Mouse (Mus musculus): ENCODE data around the gene Lrrc15. TPM values are rescaled to one million over a fixed set of nuclear protein-coding genes. Genes with fewer than 3 reads are reported as not detected.
A peak's percentile ranks its signal among the peaks of the same experiment; 100 is the strongest.

Lrrc15 gene
- polyA plus RNA-seq, 1 experiment from 2014 or later: 0.79 TPM

DNA sequence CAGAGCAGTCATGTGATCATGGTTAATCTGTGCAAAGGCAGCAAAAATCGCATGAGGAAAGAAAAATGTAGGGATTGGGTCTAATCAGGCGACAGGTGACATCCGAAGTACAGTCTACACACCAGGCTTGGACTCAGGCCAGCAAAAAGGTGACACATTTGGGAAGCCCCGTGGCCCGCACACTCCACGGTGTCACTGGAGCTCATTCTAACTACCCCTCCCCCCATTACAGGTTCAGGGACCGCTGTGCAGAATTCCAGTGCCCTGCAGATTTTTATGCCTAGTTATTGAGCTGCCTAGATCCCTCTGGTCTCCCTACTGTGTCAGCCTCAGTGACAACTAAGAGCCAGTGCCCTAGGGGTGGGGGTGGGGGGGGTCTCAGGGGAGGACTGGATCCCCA lies 14.4 kb upstream of the Lrrc15 start:
- no peaks in the 10 kb centered on the region for H3K27me3 ChIP-seq (ENCODE audit: insufficient read depth, low read length)
- DNase-seq: no peak
- no peak overlapping the region for H3K9ac ChIP-seq
- no peak for TF ChIP-seq CTCF (IDR thresholded peaks at IDR 0.05; ENCODE audit: low read depth)
- no peak overlapping the region for H3K4me3 ChIP-seq (ENCODE audit: low read depth, low read length)
- 72% methylated on average over 7 of the region's 7 CpGs for WGBS
- H3K9me3 ChIP-seq (ENCODE audit: low read depth, low read length): no peaks in the 10 kb centered on the region
- H3K27ac ChIP-seq (ENCODE audit: low read depth): no peak overlapping the region
- H3K36me3 ChIP-seq (ENCODE audit: insufficient read depth): no peaks in the 10 kb centered on the region
- ATAC-seq (ENCODE audit: insufficient read depth): no peak
- H3K4me2 ChIP-seq: no peak overlapping the region
- no peaks in the 10 kb centered on the region for H3K4me1 ChIP-seq (ENCODE audit: insufficient read depth)

DNA sequence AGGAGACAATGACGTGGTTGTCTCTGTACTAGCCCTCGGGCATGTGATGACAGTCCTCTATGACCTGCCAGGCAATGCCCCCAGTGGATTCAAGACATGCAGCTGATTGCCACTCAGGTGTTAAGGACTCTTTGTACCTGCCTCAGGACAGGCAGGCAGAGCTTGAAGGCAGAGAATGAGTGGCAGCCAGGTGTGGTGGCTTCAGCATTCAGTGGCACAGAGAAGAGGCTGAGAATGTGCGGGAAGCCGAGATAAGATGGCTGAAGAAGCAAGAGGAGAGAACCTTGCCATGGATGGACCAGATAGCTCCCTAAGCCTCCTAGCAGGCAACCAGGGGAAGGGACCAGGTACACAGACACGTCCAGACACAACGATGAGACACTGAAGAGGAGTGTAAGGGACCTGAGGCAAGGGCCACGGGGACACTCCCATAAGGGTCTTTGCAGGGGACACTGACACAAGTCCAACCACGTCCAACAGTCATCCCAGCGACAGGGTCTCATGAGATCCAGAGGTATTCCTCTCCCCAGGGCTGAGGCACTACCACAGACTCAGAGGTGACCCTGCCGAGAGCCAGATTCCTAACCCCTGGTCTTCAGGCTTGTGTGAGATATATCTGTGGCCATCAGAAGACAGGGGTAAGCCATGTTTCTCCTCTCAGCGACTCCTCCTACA lies 13.7 kb upstream of the Lrrc15 start:
- TF ChIP-seq CTCF (IDR thresholded peaks at IDR 0.05; ENCODE audit: low read depth): no peak
- ATAC-seq (ENCODE audit: insufficient read depth) (no peak), DNase-seq (no peak)
- Histone ChIP-seq H3K36me3 (ENCODE audit: insufficient read depth) (no peaks in the 10 kb centered on the region), H3K9ac (no peak overlapping the region), H3K9me3 (ENCODE audit: low read depth, low read length) (no peaks in the 10 kb centered on the region), H3K4me3 (ENCODE audit: low read depth, low read length) (no peak overlapping the region), H3K27me3 (ENCODE audit: insufficient read depth, low read length) (no peaks in the 10 kb centered on the region), H3K4me1 (ENCODE audit: insufficient read depth) (no peaks in the 10 kb centered on the region), H3K4me2 (no peak overlapping the region), H3K27ac (ENCODE audit: low read depth) (no peak overlapping the region)
- 81% methylated on average over 11 of the region's 11 CpGs for WGBS

DNA sequence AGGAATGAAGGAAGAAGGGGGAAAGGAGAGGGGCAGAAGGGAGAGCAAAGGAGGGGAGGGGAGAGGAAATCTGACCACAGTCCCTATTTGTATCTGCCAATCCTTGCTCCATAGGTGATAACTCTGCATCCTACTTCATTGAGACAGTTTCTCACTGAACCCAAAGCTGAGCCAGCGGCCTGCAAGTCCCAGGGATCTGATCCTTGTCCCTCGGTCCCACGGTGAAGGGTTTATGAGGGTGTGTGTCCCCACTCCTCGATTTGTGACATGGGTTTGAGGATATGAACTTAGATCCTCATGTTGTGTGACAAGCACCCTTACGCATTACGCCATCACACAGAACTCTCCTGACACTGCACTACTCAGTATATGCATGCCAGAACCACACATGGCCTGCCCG lies 12.1 kb upstream of the Lrrc15 start:
- no peaks in the 10 kb centered on the region for H3K36me3 ChIP-seq (ENCODE audit: insufficient read depth)
- ATAC-seq (ENCODE audit: insufficient read depth) (no peak), DNase-seq (no peak)
- TF ChIP-seq CTCF (IDR thresholded peaks at IDR 0.05; ENCODE audit: low read depth): no peak
- H3K4me3 ChIP-seq (ENCODE audit: low read depth, low read length): no peak overlapping the region
- no peak overlapping the region for H3K9ac ChIP-seq
- no peak overlapping the region for H3K4me2 ChIP-seq
- no peak overlapping the region for H3K27ac ChIP-seq (ENCODE audit: low read depth)
- 84% methylated on average over 7 of the region's 7 CpGs for whole genome bisulfite sequencing
- H3K4me1 ChIP-seq (ENCODE audit: insufficient read depth): no peaks in the 10 kb centered on the region
- H3K9me3 ChIP-seq (ENCODE audit: low read depth, low read length): no peaks in the 10 kb centered on the region
- H3K27me3 ChIP-seq (ENCODE audit: insufficient read depth, low read length): no peaks in the 10 kb centered on the region

DNA sequence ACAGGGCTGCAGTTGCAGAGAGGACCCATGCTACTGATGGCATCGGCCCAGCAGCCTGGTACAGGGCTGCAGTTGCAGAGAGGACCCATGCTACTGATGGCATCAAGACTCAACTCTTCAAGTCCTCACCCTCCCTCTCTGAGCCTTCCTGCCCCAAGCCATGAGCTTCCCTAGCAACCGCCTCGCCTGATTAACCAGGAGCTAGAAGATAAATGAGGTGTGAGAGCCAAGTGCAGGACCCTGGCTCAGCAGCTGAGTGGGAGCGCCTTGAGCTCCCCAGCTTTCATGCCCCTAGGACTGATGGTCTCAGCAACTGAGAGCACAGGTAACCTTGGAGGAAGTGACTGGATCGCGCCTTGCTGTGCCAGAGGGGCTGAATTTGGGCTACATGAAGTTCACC lies 7.4 kb upstream of the Lrrc15 start:
- DNase-seq (no peak), ATAC-seq (ENCODE audit: insufficient read depth) (no peak)
- H3K27ac ChIP-seq (ENCODE audit: low read depth): no peak overlapping the region
- no peak overlapping the region for H3K4me2 ChIP-seq
- H3K27me3 ChIP-seq (ENCODE audit: insufficient read depth, low read length): no peaks in the 10 kb centered on the region
- no peaks in the 10 kb centered on the region for H3K36me3 ChIP-seq (ENCODE audit: insufficient read depth)
- no peak overlapping the region for H3K4me3 ChIP-seq (ENCODE audit: low read depth, low read length)
- no peaks in the 10 kb centered on the region for H3K4me1 ChIP-seq (ENCODE audit: insufficient read depth)
- H3K9ac ChIP-seq: no peak overlapping the region
- no peak for TF ChIP-seq CTCF (IDR thresholded peaks at IDR 0.05; ENCODE audit: low read depth)
- whole genome bisulfite sequencing: 51% methylated on average over 6 of the region's 6 CpGs
- no peaks in the 10 kb centered on the region for H3K9me3 ChIP-seq (ENCODE audit: low read depth, low read length)

DNA sequence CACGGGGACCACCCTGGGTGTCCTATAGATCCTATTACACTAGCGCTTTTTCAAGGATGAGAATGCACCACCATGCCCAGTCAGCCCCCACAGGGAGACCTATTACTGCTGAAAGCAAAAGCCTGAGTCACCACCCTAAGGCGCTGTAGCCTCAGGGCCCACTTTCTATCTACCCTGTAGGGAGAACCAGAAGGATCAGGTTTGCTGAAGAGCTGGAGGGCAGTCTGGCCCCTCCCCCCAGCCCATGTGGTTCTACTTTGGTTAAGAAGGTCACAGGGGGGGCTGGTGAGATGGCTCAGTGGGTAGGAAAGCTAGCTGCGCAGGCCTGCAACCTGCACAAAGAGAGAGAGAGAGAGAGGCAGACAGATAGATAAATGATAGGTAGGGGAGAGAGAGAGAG lies 2.6 kb upstream of the Lrrc15 start:
- Histone ChIP-seq H3K4me1 (ENCODE audit: insufficient read depth) (peaks cover 7% of the 10 kb centered on the region; the same call in 1 of the 2 replicates), H3K27me3 (ENCODE audit: insufficient read depth, low read length) (peaks cover 16% of the 10 kb centered on the region)

DNA sequence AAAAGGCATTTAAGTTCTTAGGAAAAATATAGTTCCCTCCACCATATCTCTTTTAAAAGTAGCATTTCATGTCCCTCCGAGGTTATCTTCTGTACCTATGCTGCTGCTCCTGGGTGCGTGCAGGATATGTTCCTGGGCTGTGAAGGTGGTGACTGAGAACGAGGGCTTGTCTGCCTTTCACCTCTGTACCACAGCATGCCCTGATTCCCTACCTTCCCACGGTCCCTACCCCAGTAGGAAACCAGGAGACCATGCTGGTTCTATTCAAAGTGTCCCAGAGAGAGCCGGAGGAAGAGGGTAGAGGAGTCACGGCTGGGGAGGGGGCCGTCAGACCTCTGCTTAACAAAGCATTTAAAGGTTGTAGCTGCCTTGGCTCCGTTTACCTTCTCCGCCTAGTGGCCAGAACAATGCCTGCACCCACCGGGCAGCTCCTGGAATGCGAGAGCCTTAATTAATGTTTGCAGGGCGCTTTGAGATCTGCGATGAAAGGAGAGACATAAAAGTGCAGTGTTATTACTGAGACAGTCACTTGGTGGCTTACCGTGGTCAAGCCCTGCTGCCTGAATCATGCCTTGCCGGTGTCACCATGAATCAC lies 784 bp upstream of the Lrrc15 start:
- no peak overlapping the region for H3K9ac ChIP-seq
- H3K9me3 ChIP-seq (ENCODE audit: low read depth, low read length): no peaks in the 10 kb centered on the region
- H3K4me3 ChIP-seq (ENCODE audit: low read depth, low read length): peak overlapping the region; percentile 8; the same call in 1 of the 2 replicates
- no peaks in the 10 kb centered on the region for H3K36me3 ChIP-seq (ENCODE audit: insufficient read depth)
- ATAC-seq (ENCODE audit: insufficient read depth) (0 out of 2 replicates have a peak, but pooled peaks have one; percentile 23), DNase-seq (peak; percentile 86)
- whole genome bisulfite sequencing: 1% methylated on average over 15 of the region's 15 CpGs
- no peak overlapping the region for H3K27ac ChIP-seq (ENCODE audit: low read depth)
- peaks cover 10% of the 10 kb centered on the region; the same call in 1 of the 2 replicates for H3K4me1 ChIP-seq (ENCODE audit: insufficient read depth)
- TF ChIP-seq CTCF (IDR thresholded peaks at IDR 0.05; ENCODE audit: low read depth): peak; percentile 88
- H3K27me3 ChIP-seq (ENCODE audit: insufficient read depth, low read length): peaks cover 16% of the 10 kb centered on the region
- peak overlapping the region; percentile 59 for H3K4me2 ChIP-seq

More for the DNA sequence above, 2.6 kb upstream of the Lrrc15 start:
- Histone ChIP-seq H3K27ac (ENCODE audit: low read depth) (no peak overlapping the region), H3K4me3 (ENCODE audit: low read depth, low read length) (no peak overlapping the region), H3K4me2 (no peak overlapping the region), H3K9ac (no peak overlapping the region), H3K36me3 (ENCODE audit: insufficient read depth) (no peaks in the 10 kb centered on the region), H3K9me3 (ENCODE audit: low read depth, low read length) (no peaks in the 10 kb centered on the region)
- TF ChIP-seq CTCF (IDR thresholded peaks at IDR 0.05; ENCODE audit: low read depth): no peak
- DNase-seq (no peak), ATAC-seq (ENCODE audit: insufficient read depth) (no peak)
- 65% methylated on average over 4 of the region's 4 CpGs for WGBS

DNA sequence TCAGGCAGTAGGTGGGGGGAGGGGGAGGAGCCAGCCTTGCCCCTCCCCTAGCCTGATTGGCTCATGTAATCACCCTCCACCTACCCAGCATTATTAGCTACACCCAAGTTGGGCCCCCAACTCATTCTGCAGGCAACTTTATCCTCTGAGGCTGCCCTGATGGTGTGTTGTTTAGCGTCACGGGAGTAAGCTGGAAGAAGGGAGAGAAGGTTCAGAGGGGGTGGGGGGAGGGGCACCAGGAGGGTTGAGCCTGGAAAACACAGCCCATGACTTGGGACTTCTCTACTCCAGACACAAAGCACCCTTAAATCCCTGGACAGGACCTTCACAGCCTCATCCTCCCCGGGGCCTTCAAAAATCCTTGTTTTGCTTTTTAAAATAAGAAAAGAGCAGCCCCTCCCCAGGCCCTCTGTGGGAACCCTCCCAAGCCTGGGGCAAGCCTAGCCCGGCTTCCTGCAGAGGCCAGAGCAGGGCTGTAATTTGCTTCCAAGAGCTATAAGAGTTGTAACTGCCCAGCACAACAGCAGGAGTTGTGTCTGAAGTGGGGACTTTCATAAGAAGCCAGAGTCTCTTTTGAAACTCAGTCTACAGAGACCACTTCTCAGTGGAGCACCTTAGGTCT lies 2.3 kb downstream of the Lrrc15 start:
- H3K4me1 ChIP-seq (ENCODE audit: insufficient read depth): peaks cover 10% of the 10 kb centered on the region; the same call in 1 of the 2 replicates
- no peak for ATAC-seq (ENCODE audit: insufficient read depth)
- H3K4me2 ChIP-seq: 0 out of 2 replicates have a peak overlapping the region, but pooled peaks have one; percentile 7
- no peak overlapping the region for H3K9ac ChIP-seq
- H3K9me3 ChIP-seq (ENCODE audit: low read depth, low read length): no peaks in the 10 kb centered on the region
- H3K36me3 ChIP-seq (ENCODE audit: insufficient read depth): no peaks in the 10 kb centered on the region
- H3K4me3 ChIP-seq (ENCODE audit: low read depth, low read length): no peak overlapping the region
- no peak overlapping the region for H3K27ac ChIP-seq (ENCODE audit: low read depth)
- DNase-seq: peak; percentile 12
- no peak for TF ChIP-seq CTCF (IDR thresholded peaks at IDR 0.05; ENCODE audit: low read depth)
- WGBS: 26% methylated on average over 4 of the region's 4 CpGs
- H3K27me3 ChIP-seq (ENCODE audit: insufficient read depth, low read length): peaks cover 16% of the 10 kb centered on the region
